Mouse (Mus musculus): ENCODE measurements around the gene Tmem176b.
"Not testable (repeated sequence)": the region's sequence is repeated elsewhere in the genome, so short reads cannot be mapped to it uniquely, and the experiment has no call there.

Gene Tmem176b

GRCm38 (mm10) chr6:48840973-48841625 lies at the start of gene Tmem176b:
Tmem176b (minus strand) TSS chr6:48841496.
- DNase-seq, result peak; percentile 69

GRCm38 (mm10) chr6:48876510-48877135 lies 35.3 kb upstream of the Tmem176b start:
- DNase-seq, result no peak

GRCm38 (mm10) chr6:48875515-48875914 lies 34.2 kb upstream of the Tmem176b start:
- no peak for DNase-seq

- DNase-seq, result no peak
Measured at GRCm38 (mm10) chr6:48874576-48874975, 33.3 kb upstream of the Tmem176b start.

GRCm38 (mm10) chr6:48872596-48872995 lies 31.3 kb upstream of the Tmem176b start, which contains the start of gene Aoc1:
Aoc1 (plus strand) TSS chr6:48872896.
- DNase-seq, result no peak

GRCm38 (mm10) chr6:48869774-48870173 lies 28.5 kb upstream of the Tmem176b start:
- DNase-seq, result no peak

GRCm38 (mm10) chr6:48867158-48867557 lies 25.9 kb upstream of the Tmem176b start:
- DNase-seq, result no peak

GRCm38 (mm10) chr6:48866355-48866950 lies 25.2 kb upstream of the Tmem176b start:
- DNase-seq, result not testable (repeated sequence)

GRCm38 (mm10) chr6:48865152-48865745 lies 24.0 kb upstream of the Tmem176b start:
- DNase-seq, result no peak

GRCm38 (mm10) chr6:48864723-48865122 lies 23.4 kb upstream of the Tmem176b start:
- DNase-seq, result no peak

- DNase-seq, result no peak
Measured at GRCm38 (mm10) chr6:48864181-48864580, 22.9 kb upstream of the Tmem176b start.

- DNase-seq, result no peak
Measured at GRCm38 (mm10) chr6:48863488-48863887, 22.2 kb upstream of the Tmem176b start.

GRCm38 (mm10) chr6:48862816-48863215 lies 21.5 kb upstream of the Tmem176b start:
- no peak for DNase-seq

GRCm38 (mm10) chr6:48861616-48862280 lies 20.5 kb upstream of the Tmem176b start:
- DNase-seq, result no peak

- DNase-seq, result no peak
Measured at GRCm38 (mm10) chr6:48860851-48861250, 19.6 kb upstream of the Tmem176b start.

GRCm38 (mm10) chr6:48860130-48860815 lies 19.0 kb upstream of the Tmem176b start:
- peak; percentile 90 for DNase-seq

- DNase-seq, result no peak
Measured at GRCm38 (mm10) chr6:48857613-48858302, 16.5 kb upstream of the Tmem176b start.

- DNase-seq, result no peak
Measured at GRCm38 (mm10) chr6:48854155-48854554, 12.9 kb upstream of the Tmem176b start.

GRCm38 (mm10) chr6:48851820-48852491 lies 10.7 kb upstream of the Tmem176b start:
- no peak for DNase-seq

GRCm38 (mm10) chr6:48845086-48845485 lies 3.8 kb upstream of the Tmem176b start:
- no peak for DNase-seq

- DNase-seq, result peak; percentile 74
Measured at GRCm38 (mm10) chr6:48842111-48842842, 981 bp upstream of the Tmem176b start.

Data from thymus, postnatal 4 days (tissue).